ENCODE assay signal across 9 mouse cellular contexts in genomic region chr10:80423562-80423961, GRCm38 (mm10). TPM values are rescaled to one million over a fixed set of nuclear protein-coding genes. Genes with fewer than 3 reads are reported as not detected.
DNase-seq lines count a peak whose midpoint lies in the region; ATAC-seq and TF ChIP-seq lines count a peak whose summit lies in the region.
"Had no signal": no experiment of that assay in that cellular context is flagged by ENCODE, and none has a peak within 500 bp of the region (broad histone marks: within the 10 kb centered on the region; RNA-seq: fewer than 3 reads in every experiment).

No protein-coding gene starts in this region.

- ATAC-seq in lung, embryonic 14.5 days (ENCODE audit: insufficient read depth) = no peak
- no peak for ATAC-seq in hindbrain, embryonic 14.5 days (ENCODE audit: low FRiP score)

- H3K4me3 ChIP-seq in lung, embryonic 14.5 days (ENCODE audit: low read depth, low read length) = no peak overlapping the region
- H3K4me3 ChIP-seq in hindbrain, embryonic 14.5 days (replicated peaks; ENCODE audit: low read length) = no peak overlapping the region

- H3K36me3 ChIP-seq in lung, embryonic 14.5 days (ENCODE audit: insufficient read depth) = peaks cover 98% of the 10 kb centered on the region
- peaks cover 78% of the 10 kb centered on the region for H3K36me3 ChIP-seq in hindbrain, embryonic 14.5 days (replicated peaks; ENCODE audit: control insufficient read depth, insufficient read depth)

- no peaks in the 10 kb centered on the region for H3K27me3 ChIP-seq in lung, embryonic 14.5 days (ENCODE audit: insufficient read depth, low read length)
- no peaks in the 10 kb centered on the region for H3K27me3 ChIP-seq in hindbrain, embryonic 14.5 days (ENCODE audit: control insufficient read depth, insufficient read depth, low read length)

- H3K9me3 ChIP-seq in lung, embryonic 14.5 days (ENCODE audit: low read depth, low read length) = no peaks in the 10 kb centered on the region
- H3K9me3 ChIP-seq in hindbrain, embryonic 14.5 days (ENCODE audit: control insufficient read depth, low read length) = no peaks in the 10 kb centered on the region

- WGBS in lung, embryonic 14.5 days = 39% methylated on average over 4 of the region's 4 CpGs
- 43% methylated on average over 4 of the region's 4 CpGs for WGBS in hindbrain, embryonic 14.5 days

- H3K4me2 ChIP-seq in lung, embryonic 14.5 days = no peak overlapping the region
- H3K4me2 ChIP-seq in hindbrain, embryonic 14.5 days (replicated peaks) = no peak overlapping the region

- H3K9ac ChIP-seq in lung, embryonic 14.5 days = no peak overlapping the region
- no peak overlapping the region for H3K9ac ChIP-seq in hindbrain, embryonic 14.5 days

- H3K27ac ChIP-seq in lung, embryonic 14.5 days (ENCODE audit: low read depth) = no peak overlapping the region
- H3K27ac ChIP-seq in hindbrain, embryonic 14.5 days = peak overlapping the region; percentile 80

- TF ChIP-seq CTCF in lung, embryonic 14.5 days (IDR thresholded peaks at IDR 0.05; ENCODE audit: low read depth) = no peak

- peak; percentile 42 for DNase-seq in lung, embryonic 14.5 days
- no peak for DNase-seq in lung, postnatal 14 days
- DNase-seq in c-Kit-negative CD71-positive TER-119-positive erythroid progenitor cells, embryonic 14.5 days (ENCODE audit: low read depth, low spot score) = peak; percentile 82
- DNase-seq in hindbrain, embryonic 14.5 days (ENCODE audit: low spot score) = no peak
- DNase-seq in spleen, postnatal 10 days (ENCODE audit: low spot score in 2 of 2) = peak; percentile 78 to 87
- no peak for DNase-seq in urinary bladder, postnatal 25 days (ENCODE audit: low spot score)
- DNase-seq in right cerebral cortex, postnatal 10 days (ENCODE audit: low spot score in 2 of 2) = no peak
- DNase-seq in layer of hippocampus, adult 9-10 months (ENCODE audit: low spot score) = no peak
- DNase-seq: cerebellum, adult 8-10 months had no signal

- no peaks in the 10 kb centered on the region for H3K4me1 ChIP-seq in lung, embryonic 14.5 days (ENCODE audit: insufficient read depth)
- H3K4me1 ChIP-seq in hindbrain, embryonic 14.5 days (replicated peaks; ENCODE audit: control insufficient read depth, insufficient read depth, low read length) = peaks cover 22% of the 10 kb centered on the region; the same call in 1 of the 2 replicates

RNA-seq across cellular contexts. Expression of gene Tcf3, which starts 9.9 kb away (rescaled TPM):
- 148 and 175 TPM in 2 replicates for polyA plus RNA-seq in lung, embryonic 14.5 days (2014; fragmentation: Nextera tagmentation; extraction: Ambion mirVana)
- 41.3 and 46.5 TPM in 2 replicates for polyA plus RNA-seq in hindbrain, embryonic 14.5 days (2014; fragmentation: Nextera tagmentation; extraction: Ambion mirVana)

RNA-seq across cellular contexts. Expression of gene Uqcr11, which starts 16.9 kb away (rescaled TPM):
- polyA plus RNA-seq in lung, embryonic 14.5 days (2014; fragmentation: Nextera tagmentation; extraction: Ambion mirVana) = 663 and 669 TPM in 2 replicates
- 675 and 804 TPM in 2 replicates for polyA plus RNA-seq in hindbrain, embryonic 14.5 days (2014; fragmentation: Nextera tagmentation; extraction: Ambion mirVana)

RNA-seq across cellular contexts. Expression of gene Mbd3, which starts 24.2 kb away (rescaled TPM):
- polyA plus RNA-seq in lung, embryonic 14.5 days (2014; fragmentation: Nextera tagmentation; extraction: Ambion mirVana) = 224 and 268 TPM in 2 replicates
- polyA plus RNA-seq in hindbrain, embryonic 14.5 days (2014; fragmentation: Nextera tagmentation; extraction: Ambion mirVana) = 152 and 161 TPM in 2 replicates

RNA-seq across cellular contexts. Expression of gene Mex3d, which starts 36.1 kb away (rescaled TPM):
- 7.4 and 8.6 TPM in 2 replicates for polyA plus RNA-seq in lung, embryonic 14.5 days (2014; fragmentation: Nextera tagmentation; extraction: Ambion mirVana)
- polyA plus RNA-seq in hindbrain, embryonic 14.5 days (2014; fragmentation: Nextera tagmentation; extraction: Ambion mirVana) = 12.3 and 13.3 TPM in 2 replicates

Comparison
In these comparisons a context has a peak if more than half of its experiments do, and no peak if none do; other contexts are left out.
1. DNase-seq: peak in lung, embryonic 14.5 days (single experiment), c-Kit-negative CD71-positive TER-119-positive erythroid progenitor cells, embryonic 14.5 days (single experiment) and spleen, postnatal 10 days (2 of 2); none in lung, postnatal 14 days (single experiment), hindbrain, embryonic 14.5 days (single experiment), urinary bladder, postnatal 25 days (single experiment), right cerebral cortex, postnatal 10 days (0 of 2) and layer of hippocampus, adult 9-10 months (single experiment).